Mouse (Mus musculus) ES-Bruce4 (cell line): Measurements from ENCODE around the gene Nucks1.

ENCODE experiments used
- CTCF ChIP-seq: IDR thresholded peaks from one replicate; pipeline ENCODE4 v1.8.1; 2011; ENCODE audit warnings: low read depth, low read length
- EP300 ChIP-seq: IDR thresholded peaks from 2 replicates; pipeline ENCODE4 v1.6.1; 2011; ENCODE audit warnings: low read depth, low read length; ENCODE audit not compliant: insufficient read depth
- POLR2A ChIP-seq: IDR thresholded peaks from one replicate; pipeline ENCODE4 v1.8.1; 2011; ENCODE audit warnings: low read length; ENCODE audit not compliant: insufficient read depth

DNA sequence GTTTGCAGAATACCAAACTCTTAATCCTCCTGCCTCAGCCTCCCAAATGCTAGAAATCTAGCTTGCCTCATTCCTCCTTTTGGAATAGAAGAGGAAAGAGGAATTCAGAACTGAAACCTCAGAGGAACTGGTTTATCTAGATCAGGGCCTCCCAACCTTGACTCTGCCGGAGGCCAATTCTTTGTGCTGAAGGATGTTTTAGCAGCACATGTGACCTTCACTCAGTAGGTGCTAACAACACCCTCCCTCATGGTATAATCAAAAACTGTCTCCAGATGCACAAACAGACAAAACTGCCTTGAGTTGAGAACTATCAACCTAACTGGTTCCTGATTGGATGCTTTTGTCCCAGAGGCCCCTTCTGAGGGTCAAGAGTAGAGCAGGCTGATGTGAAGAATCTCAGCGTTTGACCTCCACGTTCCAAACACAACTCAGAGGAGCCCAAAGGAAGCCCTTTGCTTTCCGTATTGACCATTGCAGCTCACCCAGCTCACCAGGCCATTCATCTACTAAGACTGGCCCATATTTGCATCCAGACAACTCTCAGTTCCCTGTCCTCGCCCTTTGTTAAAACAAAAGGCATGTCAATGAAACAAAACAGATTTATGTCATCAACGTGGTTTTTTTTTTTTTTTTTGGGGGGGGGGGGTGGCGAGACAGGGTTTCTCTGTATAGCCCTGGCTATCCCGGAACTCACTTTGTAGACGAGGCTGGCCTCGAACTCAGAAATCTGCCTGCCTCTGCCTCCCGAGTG is 36.3 kb downstream of the Nucks1 start:
- TF ChIP-seq EP300, result no peak
- no peak for TF ChIP-seq CTCF
- TF ChIP-seq POLR2A, result no peak
